Mouse (Mus musculus) heart, embryonic 16.5 days (tissue): ENCODE data around the gene Zfp367. TPM values are rescaled to one million over a fixed set of nuclear protein-coding genes. Genes with fewer than 3 reads are reported as not detected.

Experiments used
- ATAC-seq: fragments of 200-750 bp; cut with Nextera tagmentation; replicated peaks from 2 replicates; pipeline ENCODE4 v1.8.0; 2017; ENCODE audit warnings: moderate number of reproducible peaks; ENCODE audit not compliant: insufficient read depth, low FRiP score; ENCODE audit errors: extremely low read depth
- H3K27ac ChIP-seq: fragments of 300-500 bp; sonication (generic); 2 replicates; pipeline ENCODE4 v1.5.1; 2014; ENCODE audit warnings: mild to moderate bottlenecking, low read length, control low read depth, moderate library complexity
- H3K27me3 ChIP-seq: fragments of 300-500 bp; sonication (generic); 2 replicates; pipeline ENCODE4 v1.6.1; 2014; ENCODE audit warnings: low read length, mixed read lengths; ENCODE audit not compliant: control insufficient read depth, insufficient read depth
- H3K36me3 ChIP-seq: fragments of 300-500 bp; sonication (generic); 2 replicates; pipeline ENCODE4 v1.6.1; 2014; ENCODE audit not compliant: control insufficient read depth, insufficient read depth
- H3K4me1 ChIP-seq: fragments of 300-500 bp; sonication (generic); 2 replicates; pipeline ENCODE4 v1.6.1; 2014; ENCODE audit warnings: low read length, mixed read lengths; ENCODE audit not compliant: control insufficient read depth, insufficient read depth
- H3K4me2 ChIP-seq: fragments of 300-500 bp; sonication (generic); 2 replicates; pipeline ENCODE4 v1.6.1; 2014; ENCODE audit warnings: low read depth, mild to moderate bottlenecking, control low read depth, low read length
- H3K4me3 ChIP-seq: fragments of 300-500 bp; sonication (generic); 2 replicates; pipeline ENCODE4 v1.5.1; 2014; ENCODE audit warnings: mild to moderate bottlenecking, control low read depth, low read length
- H3K9ac ChIP-seq: fragments of 300-500 bp; sonication (generic); 2 replicates; pipeline ENCODE4 v1.6.1; 2014; ENCODE audit warnings: low read length, control low read depth
- H3K9me3 ChIP-seq: fragments of 300-500 bp; sonication (generic); replicated peaks from 2 replicates; pipeline ENCODE4 v1.6.1; 2016; ENCODE audit warnings: low read length; ENCODE audit not compliant: control insufficient read depth
- WGBS: fragments of 180-500 bp; shearing (Covaris S2); extraction: QIAGEN DNeasy Blood & Tissue Kit; methylation state at CpG from one replicate; pipeline ENCODE4 v1.1.7; 2014; 5-methylcytosine and 5-hydroxymethylcytosine counted together
- polyA plus RNA-seq: library from polyadenylated mRNA; unstranded; fragments of >200 nt; fragmentation: Nextera tagmentation; extraction: Ambion mirVana; gene quantifications from 2 replicates; pipeline ENCODE4 v1.2.1, GENCODE M21; 2015

The Zfp367 gene
- polyA plus RNA-seq, 1 experiment from 2014 or later, result 29.6 TPM

DNA sequence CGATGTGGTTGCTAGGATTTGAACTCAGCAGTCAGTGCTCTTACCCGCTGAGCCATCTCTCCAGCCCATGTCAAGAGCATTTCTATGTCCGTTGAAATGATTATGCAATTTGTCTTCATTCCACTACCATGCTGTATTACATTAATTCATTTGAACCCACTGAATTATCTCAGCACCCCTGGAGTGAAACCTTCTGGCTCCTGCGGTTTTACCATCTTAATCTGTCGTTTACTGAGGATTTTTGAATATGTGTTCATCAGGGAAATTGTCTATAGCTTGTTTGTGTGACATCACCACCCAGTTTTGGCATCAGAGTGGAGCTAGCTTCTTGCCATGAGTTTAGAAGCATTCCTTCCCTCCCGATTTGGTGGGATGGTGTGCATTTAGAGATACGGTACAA, 62.0 kb downstream of the Zfp367 start:
- WGBS, result 72% methylated on average over 7 of the region's 7 CpGs
- H3K4me2 ChIP-seq, result no peak overlapping the region
- H3K4me1 ChIP-seq, result 0 out of 2 replicates have a peak, but pooled peaks cover 2% of the 10 kb centered on the region
- no peaks in the 10 kb centered on the region for H3K27me3 ChIP-seq
- H3K4me3 ChIP-seq, result no peak overlapping the region
- H3K27ac ChIP-seq, result no peak overlapping the region
- H3K9me3 ChIP-seq, result no peaks in the 10 kb centered on the region
- no peak overlapping the region for H3K9ac ChIP-seq
- no peak for ATAC-seq
- H3K36me3 ChIP-seq, result no peaks in the 10 kb centered on the region

DNA sequence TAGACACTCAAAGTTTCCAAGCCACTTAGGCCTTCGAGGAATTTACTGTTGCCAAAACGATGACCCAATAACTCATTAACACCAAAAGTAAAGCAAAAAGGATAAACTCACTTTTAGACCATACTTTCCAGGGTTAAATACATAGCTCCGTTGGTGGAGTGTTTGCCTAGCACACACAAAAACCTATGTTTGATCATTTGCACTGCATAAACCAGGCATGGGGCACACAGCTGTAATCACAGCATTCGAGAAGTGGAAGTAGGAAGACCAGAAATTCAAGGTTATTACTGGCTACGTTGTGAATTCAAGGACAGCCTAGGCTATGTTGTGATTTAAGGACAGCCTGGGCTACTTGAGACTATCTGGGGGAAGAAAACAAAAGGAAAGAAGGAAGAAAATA, 62.7 kb downstream of the Zfp367 start:
- no peak overlapping the region for H3K27ac ChIP-seq
- 0 out of 2 replicates have a peak, but pooled peaks cover 2% of the 10 kb centered on the region for H3K4me1 ChIP-seq
- H3K9ac ChIP-seq, result no peak overlapping the region
- no peaks in the 10 kb centered on the region for H3K27me3 ChIP-seq
- no peaks in the 10 kb centered on the region for H3K36me3 ChIP-seq
- no peak overlapping the region for H3K4me3 ChIP-seq
- no peak overlapping the region for H3K4me2 ChIP-seq
- WGBS, result 75% methylated on average over 5 of the region's 5 CpGs
- no peak for ATAC-seq
- no peaks in the 10 kb centered on the region for H3K9me3 ChIP-seq

DNA sequence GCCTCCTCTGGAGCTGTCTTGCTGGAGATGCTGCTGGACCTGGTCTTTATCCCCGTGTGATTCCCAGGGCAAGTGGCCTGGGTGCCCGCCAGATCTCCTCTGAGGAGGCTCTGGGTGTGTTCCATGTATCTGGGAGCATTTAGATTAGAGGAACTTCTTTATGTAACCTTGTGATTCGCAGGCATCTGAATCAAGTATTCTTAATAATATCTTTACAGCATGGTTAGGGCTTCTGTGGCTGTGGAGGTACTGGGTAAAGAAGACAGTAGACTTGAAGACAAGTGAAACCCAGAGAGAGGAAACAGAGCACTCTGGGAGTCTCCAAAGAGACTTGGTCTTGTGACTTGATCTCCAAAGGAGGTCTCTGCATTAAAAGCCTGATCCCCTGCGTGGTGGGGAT, 63.9 kb downstream of the Zfp367 start, which contains the start of gene Hsd17b3:
TSS of gene Hsd17b3 (minus strand) at position 101 of the 400 bp plus-strand sequence.
- Histone ChIP-seq H3K9ac (no peak within 1 kb of the TSS), H3K27me3 (no peaks in the 10 kb centered on the region), H3K4me1 (0 out of 2 replicates have a peak, but pooled peaks cover 2% of the 10 kb centered on the region), H3K27ac (no peak within 1 kb of the TSS), H3K9me3 (no peaks in the 10 kb centered on the region), H3K4me3 (no peak within 1 kb of the TSS), H3K4me2 (no peak within 1 kb of the TSS), H3K36me3 (no peaks in the 10 kb centered on the region)
- WGBS, result 77% methylated on average over 4 of the region's 4 CpGs
- ATAC-seq, result no peak

DNA sequence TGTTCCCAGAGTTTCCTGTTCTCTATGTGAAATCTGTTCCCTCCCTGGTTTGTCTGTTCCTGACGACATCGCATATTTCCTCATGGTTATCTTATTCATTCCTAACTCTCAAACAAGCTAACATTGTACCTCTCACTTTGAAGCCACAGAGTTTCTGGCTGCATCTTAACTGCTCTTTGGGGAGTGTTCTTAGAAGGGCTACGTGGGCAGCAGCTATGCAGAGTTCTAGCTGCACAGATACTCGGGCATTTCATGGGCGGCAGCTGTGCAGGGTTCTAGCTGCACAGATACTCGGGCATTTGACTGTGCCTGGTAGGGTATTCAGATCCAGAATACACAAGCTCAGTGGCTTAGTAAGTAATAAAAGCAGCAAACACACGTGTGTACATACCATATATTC, 64.9 kb downstream of the Zfp367 start:
- Histone ChIP-seq H3K36me3 (no peaks in the 10 kb centered on the region), H3K9me3 (no peaks in the 10 kb centered on the region), H3K27ac (no peak overlapping the region), H3K4me1 (0 out of 2 replicates have a peak, but pooled peaks cover 2% of the 10 kb centered on the region), H3K27me3 (no peaks in the 10 kb centered on the region), H3K4me2 (no peak overlapping the region), H3K4me3 (no peak overlapping the region), H3K9ac (no peak overlapping the region)
- no peak for ATAC-seq
- WGBS, result 50% methylated on average over 7 of the region's 7 CpGs

DNA sequence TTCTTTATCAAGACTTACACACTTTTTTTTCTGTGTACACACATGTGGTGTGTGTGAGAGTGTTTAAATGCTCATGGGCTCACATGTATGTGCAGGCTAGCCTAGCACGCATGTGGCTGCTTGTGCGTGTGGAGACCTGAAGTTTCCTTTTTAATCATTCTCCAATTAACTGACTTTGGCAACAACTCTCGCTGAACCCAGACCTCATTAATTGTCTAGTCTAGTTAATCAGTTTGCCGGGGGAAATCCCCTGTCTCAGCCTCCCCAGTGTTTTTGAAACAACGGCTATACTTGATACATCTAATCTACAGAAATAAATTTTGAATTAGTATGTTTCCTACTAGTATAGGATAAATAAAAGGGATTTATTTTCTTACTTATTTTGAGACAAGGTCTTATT, 67.0 kb downstream of the Zfp367 start:
- no peak for ATAC-seq
- Histone ChIP-seq H3K9ac (no peak overlapping the region), H3K4me2 (no peak overlapping the region), H3K27ac (no peak overlapping the region), H3K4me1 (0 out of 2 replicates have a peak, but pooled peaks cover 2% of the 10 kb centered on the region), H3K4me3 (no peak overlapping the region), H3K36me3 (no peaks in the 10 kb centered on the region), H3K27me3 (no peaks in the 10 kb centered on the region), H3K9me3 (no peaks in the 10 kb centered on the region)
- WGBS, result 87% methylated on average over 5 of the region's 5 CpGs

DNA sequence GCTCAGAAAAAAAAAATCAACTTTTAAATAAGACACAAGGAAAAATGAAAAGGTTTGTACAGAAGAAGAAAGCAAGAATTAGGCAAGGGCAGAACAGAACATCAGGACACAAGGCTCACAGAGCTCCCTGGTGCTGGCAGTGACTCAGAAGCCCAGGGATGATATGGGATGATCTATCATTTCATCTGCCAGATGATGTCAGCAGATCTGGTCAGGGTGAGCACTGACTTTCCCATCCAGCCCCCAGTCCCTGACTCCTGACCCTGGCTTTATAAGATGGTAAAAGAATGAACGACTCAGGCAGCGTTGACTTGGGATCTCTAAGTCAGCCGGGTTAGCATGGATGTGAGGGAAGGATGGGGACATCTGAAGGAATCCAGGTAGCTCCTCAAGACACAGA, 69.7 kb downstream of the Zfp367 start:
- no peak for ATAC-seq

More for the DNA sequence above, 69.7 kb downstream of the Zfp367 start:
- Histone ChIP-seq H3K36me3 (no peaks in the 10 kb centered on the region), H3K27me3 (no peaks in the 10 kb centered on the region), H3K4me3 (no peak overlapping the region), H3K4me1 (0 out of 2 replicates have a peak, but pooled peaks cover 2% of the 10 kb centered on the region), H3K4me2 (no peak overlapping the region), H3K27ac (no peak overlapping the region), H3K9me3 (no peaks in the 10 kb centered on the region), H3K9ac (no peak overlapping the region)
- WGBS, result 75% methylated on average over 3 of the region's 3 CpGs

Other genes starting within 250 kb of the Zfp367 start
- not detected in 2 replicates for gene Hsd17b3, start 64.0 kb downstream of the Zfp367 start, polyA plus RNA-seq
- gene Slc35d2, start 23.8 kb downstream of the Zfp367 start, polyA plus RNA-seq, result 4.1 and 5.2 TPM in 2 replicates
- gene Habp4, start 8.6 kb upstream of the Zfp367 start, polyA plus RNA-seq, result 50.4 and 53.2 TPM in 2 replicates
- gene Cdc14b, start 122.1 kb upstream of the Zfp367 start, polyA plus RNA-seq, result 11.7 and 15.5 TPM in 2 replicates
- 63.2 and 70.4 TPM in 2 replicates for gene Aaed1, start 159.5 kb upstream of the Zfp367 start, polyA plus RNA-seq
- gene Ctsl, start 217.7 kb upstream of the Zfp367 start, polyA plus RNA-seq, result 325 and 477 TPM in 2 replicates